Mouse (Mus musculus) embryonic facial prominence, embryonic 14.5 days (tissue): ENCODE measurements around the gene Sorcs2. TPM values are rescaled to one million over a fixed set of nuclear protein-coding genes. Genes with fewer than 3 reads are reported as not detected.

Source experiments
- ATAC-seq: fragments of 200-750 bp; cut with Nextera tagmentation; 2 replicates; pipeline ENCODE4 v1.8.0; 2017; ENCODE audit warnings: low read depth, moderate number of reproducible peaks, moderate TSS enrichment
- DNase-seq: peaks from one replicate; pipeline ENCODE4 v3.0.0-alpha.2; 2015; ENCODE audit warnings: low spot score
- H3K27ac ChIP-seq: fragments of 300-500 bp; sonication (generic); replicated peaks from 2 replicates; pipeline ENCODE4 v1.5.1; 2014; ENCODE audit warnings: low read depth, mild to moderate bottlenecking, low read length, moderate library complexity
- H3K27me3 ChIP-seq: fragments of 300-500 bp; sonication (generic); replicated peaks from 2 replicates; pipeline ENCODE4 v1.6.1; 2014; ENCODE audit warnings: low read length; ENCODE audit not compliant: control insufficient read depth, insufficient read depth
- H3K36me3 ChIP-seq: fragments of 300-500 bp; sonication (generic); 2 replicates; pipeline ENCODE4 v1.6.1; 2014; ENCODE audit warnings: low read length, mixed read lengths; ENCODE audit not compliant: control insufficient read depth, insufficient read depth
- H3K4me1 ChIP-seq: fragments of 300-500 bp; sonication (generic); 2 replicates; pipeline ENCODE4 v1.6.1; 2014; ENCODE audit warnings: antibody characterized with exemption, low read length; ENCODE audit not compliant: control insufficient read depth, insufficient read depth
- H3K4me2 ChIP-seq: fragments of 300-500 bp; sonication (generic); 2 replicates; pipeline ENCODE4 v1.6.1; 2014; ENCODE audit warnings: low read depth, mild to moderate bottlenecking, low read length, moderate library complexity, mixed read lengths
- H3K4me3 ChIP-seq: fragments of 300-500 bp; sonication (generic); 2 replicates; pipeline ENCODE4 v1.5.1; 2014; ENCODE audit warnings: low read depth, mild to moderate bottlenecking, low read length
- H3K9ac ChIP-seq: fragments of 300-500 bp; sonication (generic); 2 replicates; pipeline ENCODE4 v1.6.1; 2014; ENCODE audit warnings: low read depth, mild to moderate bottlenecking, low read length, moderate library complexity, mixed read lengths
- H3K9me3 ChIP-seq: fragments of 300-500 bp; sonication (generic); 2 replicates; pipeline ENCODE4 v1.6.1; 2016; ENCODE audit warnings: low read length; ENCODE audit not compliant: control insufficient read depth
- WGBS: fragments of 180-500 bp; shearing (Covaris S2); extraction: QIAGEN DNeasy Blood & Tissue Kit; methylation state at CpG from one replicate; pipeline ENCODE4 v1.1.7; 2014; 5-methylcytosine and 5-hydroxymethylcytosine counted together
- polyA plus RNA-seq: library from polyadenylated mRNA; unstranded; fragments of >200 nt; fragmentation: Nextera tagmentation; extraction: Ambion mirVana; gene quantifications from 2 replicates; pipeline ENCODE4 v1.2.1, GENCODE M21; 2014

Sorcs2 gene
- polyA plus RNA-seq, 1 experiment from 2014 or later: 21.6 TPM

- Histone ChIP-seq H3K4me1 (no peaks in the 10 kb centered on the region; the same call in 1 of the 2 replicates), H3K9me3 (no peaks in the 10 kb centered on the region), H3K27me3 (no peaks in the 10 kb centered on the region), H3K4me2 (no peak overlapping the region), H3K36me3 (no peaks in the 10 kb centered on the region), H3K9ac (no peak overlapping the region), H3K4me3 (no peak overlapping the region), H3K27ac (no peak overlapping the region)
- ATAC-seq (no peak), DNase-seq (no peak)
- 91% methylated on average over 3 of the region's 3 CpGs for WGBS
Observed at GRCm38 (mm10) chr5:36429551-36429950, 31.6 kb upstream of the Sorcs2 start.

GRCm38 (mm10) chr5:36427831-36428230, 29.9 kb upstream of the Sorcs2 start:
- no peak overlapping the region for H3K4me2 ChIP-seq
- no peaks in the 10 kb centered on the region for H3K27me3 ChIP-seq
- H3K36me3 ChIP-seq: no peaks in the 10 kb centered on the region
- no peak overlapping the region for H3K27ac ChIP-seq
- DNase-seq (no peak), ATAC-seq (no peak)
- H3K9me3 ChIP-seq: no peaks in the 10 kb centered on the region
- H3K9ac ChIP-seq: no peak overlapping the region
- no peak overlapping the region for H3K4me3 ChIP-seq
- no peaks in the 10 kb centered on the region for H3K4me1 ChIP-seq
- WGBS: 48% methylated on average over 11 of the region's 11 CpGs

GRCm38 (mm10) chr5:36426404-36426803, 28.5 kb upstream of the Sorcs2 start:
- Histone ChIP-seq H3K27me3 (no peaks in the 10 kb centered on the region), H3K4me2 (no peak overlapping the region), H3K9me3 (no peaks in the 10 kb centered on the region), H3K36me3 (no peaks in the 10 kb centered on the region), H3K4me3 (no peak overlapping the region), H3K4me1 (no peaks in the 10 kb centered on the region), H3K27ac (no peak overlapping the region), H3K9ac (no peak overlapping the region)
- DNase-seq (no peak), ATAC-seq (no peak)
- 66% methylated on average over 5 of the region's 5 CpGs for WGBS

GRCm38 (mm10) chr5:36424676-36425075, 26.7 kb upstream of the Sorcs2 start:
- Histone ChIP-seq H3K9ac (no peak overlapping the region), H3K4me1 (no peaks in the 10 kb centered on the region), H3K4me2 (no peak overlapping the region), H3K27ac (no peak overlapping the region), H3K9me3 (no peaks in the 10 kb centered on the region), H3K4me3 (no peak overlapping the region), H3K36me3 (no peaks in the 10 kb centered on the region), H3K27me3 (no peaks in the 10 kb centered on the region)
- DNase-seq (no peak), ATAC-seq (no peak)

GRCm38 (mm10) chr5:36422689-36423088, 24.8 kb upstream of the Sorcs2 start:
- no peak for ATAC-seq
- H3K27me3 ChIP-seq: no peaks in the 10 kb centered on the region
- no peaks in the 10 kb centered on the region for H3K36me3 ChIP-seq
- no peak overlapping the region for H3K9ac ChIP-seq
- no peak overlapping the region for H3K4me3 ChIP-seq
- H3K4me1 ChIP-seq: no peaks in the 10 kb centered on the region
- H3K27ac ChIP-seq: no peak overlapping the region
- DNase-seq: no peak
- H3K9me3 ChIP-seq: no peaks in the 10 kb centered on the region
- no peak overlapping the region for H3K4me2 ChIP-seq

- H3K36me3 ChIP-seq: no peaks in the 10 kb centered on the region
- no peak for DNase-seq
- H3K9me3 ChIP-seq: no peaks in the 10 kb centered on the region
- ATAC-seq: no peak
- WGBS: 86% methylated on average over 3 of the region's 3 CpGs
- H3K27ac ChIP-seq: no peak overlapping the region
- no peaks in the 10 kb centered on the region for H3K27me3 ChIP-seq
- no peaks in the 10 kb centered on the region for H3K4me1 ChIP-seq
- H3K4me2 ChIP-seq: no peak overlapping the region
- no peak overlapping the region for H3K4me3 ChIP-seq
- H3K9ac ChIP-seq: no peak overlapping the region
Observed at GRCm38 (mm10) chr5:36419861-36420260, 21.9 kb upstream of the Sorcs2 start.

- Histone ChIP-seq H3K4me2 (no peak overlapping the region), H3K9me3 (no peaks in the 10 kb centered on the region), H3K36me3 (no peaks in the 10 kb centered on the region), H3K27ac (no peak overlapping the region), H3K9ac (no peak overlapping the region), H3K27me3 (no peaks in the 10 kb centered on the region), H3K4me3 (no peak overlapping the region), H3K4me1 (no peaks in the 10 kb centered on the region)
- no peak for DNase-seq
- WGBS: 69% methylated on average over 6 of the region's 6 CpGs
- no peak for ATAC-seq
Observed at GRCm38 (mm10) chr5:36414712-36415331, 16.9 kb upstream of the Sorcs2 start.

- Histone ChIP-seq H3K4me1 (peaks cover 13% of the 10 kb centered on the region), H3K27me3 (peaks cover 6% of the 10 kb centered on the region; the same call in 1 of the 2 replicates), H3K4me2 (peak overlapping the region; percentile 98; the same call in 1 of the 2 replicates), H3K9ac (no peak overlapping the region), H3K9me3 (no peaks in the 10 kb centered on the region), H3K36me3 (no peaks in the 10 kb centered on the region), H3K27ac (no peak overlapping the region), H3K4me3 (no peak overlapping the region)
- 5% methylated on average over 18 of the region's 18 CpGs for WGBS
- ATAC-seq (peak; percentile 38), DNase-seq (peak; percentile 74)
Observed at GRCm38 (mm10) chr5:36398463-36399364, 775 bp upstream of the Sorcs2 start.
